Mouse (Mus musculus) adrenal gland, adult 8-10 months (tissue): ENCODE measurements at regions not wholly inside any gene's neighbourhood (a gene's known extent, or its start where the extent isn't known, plus 50 kb on each side); places are given as distances from the start of the nearest gene placed in this dataset.

Experiments used
- DNase-seq: peaks from one replicate; pipeline ENCODE4 v3.0.0; 2022

- no peak for DNase-seq
Measured at GRCm38 (mm10) chr13:63627184-63627893, 53.9 kb upstream of the Ptch1 start.

- no peak for DNase-seq
Measured at GRCm38 (mm10) chr13:63627894-63628287, 54.5 kb upstream of the Ptch1 start.

DNA sequence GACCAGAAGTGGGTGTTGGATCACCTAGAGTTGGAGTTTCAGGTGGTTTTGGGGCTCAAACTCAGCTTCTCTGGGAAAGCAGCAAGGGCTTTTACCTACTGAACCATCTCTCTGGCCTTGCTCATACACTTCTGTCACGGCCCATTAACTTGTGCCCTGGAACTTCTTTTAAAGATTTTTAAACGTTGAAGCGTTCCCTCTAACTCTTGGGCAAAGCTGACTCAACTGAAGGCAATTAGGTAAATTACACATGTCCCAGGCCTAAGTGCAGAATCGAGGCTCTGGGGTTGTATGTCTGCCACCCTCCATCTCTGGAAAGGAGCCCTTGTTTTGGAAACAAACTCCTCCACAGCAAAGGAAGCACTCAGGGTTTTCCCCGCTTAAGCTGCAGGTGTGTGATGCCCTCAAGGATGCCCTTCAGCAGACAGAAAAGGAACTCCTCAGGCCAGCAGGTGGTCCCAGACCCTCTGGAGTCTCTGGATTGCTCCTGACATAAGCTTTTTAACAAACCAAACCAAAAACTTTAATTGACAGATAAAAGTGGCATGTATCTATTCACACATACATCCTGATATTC lies 58.5 kb upstream of the Ptch1 start:
- DNase-seq = no peak

GRCm38 (mm10) chr13:63634294-63634693 lies 60.9 kb upstream of the Ptch1 start:
- DNase-seq = no peak

- no peak for DNase-seq
Measured at GRCm38 (mm10) chr13:63641649-63642226, 68.3 kb upstream of the Ptch1 start.

- DNase-seq = peak; percentile 85
Measured at GRCm38 (mm10) chr13:63642617-63643016, 69.2 kb upstream of the Ptch1 start.

DNA sequence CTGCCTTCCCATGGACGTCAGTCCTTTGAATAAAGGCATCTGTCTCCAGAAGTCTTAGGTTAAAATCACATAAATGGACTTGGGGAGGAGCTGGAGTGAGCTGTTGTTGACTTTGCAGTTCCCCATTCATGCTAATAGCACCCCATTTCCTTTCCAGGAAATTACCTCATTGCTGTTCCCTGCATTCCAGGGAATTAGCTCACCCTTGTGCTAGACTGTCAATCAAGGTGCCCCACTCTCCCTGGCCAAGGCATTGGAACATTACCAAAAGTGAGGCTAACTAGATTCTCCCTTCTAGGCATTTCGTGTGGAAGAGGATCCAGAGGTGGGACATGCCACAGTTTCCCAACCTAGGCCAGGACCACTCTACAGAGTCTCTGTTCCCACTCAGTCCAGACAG lies 70.0 kb upstream of the Ptch1 start:
- DNase-seq = no peak

DNA sequence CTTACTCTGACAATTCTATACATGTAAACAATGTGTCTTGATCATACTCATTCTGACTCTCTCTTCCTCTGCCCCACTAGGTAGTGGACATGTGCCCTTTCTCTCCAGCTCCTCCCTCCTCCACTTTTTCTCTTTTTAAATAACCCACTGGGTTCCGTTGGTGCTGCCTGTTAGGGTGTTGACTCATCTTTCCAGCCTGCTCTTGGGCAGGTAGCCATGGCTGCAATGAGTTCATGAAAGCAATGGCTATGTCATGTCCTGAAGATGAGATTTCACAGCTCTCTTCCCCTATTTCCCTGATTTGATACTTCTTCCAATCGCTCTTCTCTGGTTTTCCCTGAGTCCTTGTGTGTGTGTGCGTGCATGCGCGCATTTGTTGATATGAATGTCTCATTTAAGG lies 70.9 kb upstream of the Ptch1 start:
- DNase-seq = no peak

DNA sequence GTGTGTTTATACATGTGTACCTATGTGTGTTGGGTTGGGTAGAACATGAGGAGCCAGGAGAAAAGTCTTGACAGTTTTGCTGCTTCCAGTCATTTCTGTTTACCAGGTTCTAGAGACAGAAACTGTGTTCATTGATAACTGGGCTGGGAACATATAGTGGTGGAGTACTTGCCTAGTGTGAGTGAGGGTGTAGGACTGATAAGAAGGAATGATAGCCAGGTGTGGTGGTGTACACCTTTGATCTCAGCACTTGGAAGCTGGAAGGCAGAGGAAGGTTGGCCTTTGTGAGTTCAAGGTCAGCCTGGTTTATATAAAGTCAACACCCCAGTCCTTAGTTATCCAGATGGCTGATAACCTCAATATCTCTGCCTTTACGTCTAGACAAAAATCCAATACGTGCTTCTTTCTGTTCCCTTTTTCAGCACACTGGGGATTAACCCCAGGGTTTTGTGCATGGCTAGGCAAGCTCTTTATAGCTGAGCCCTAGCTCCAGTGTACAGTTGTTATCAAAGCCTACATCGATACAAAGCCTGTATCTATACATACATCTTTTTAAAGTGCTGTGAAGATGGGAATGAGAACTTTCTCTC lies 75.8 kb upstream of the Ptch1 start:
- no peak for DNase-seq

DNA sequence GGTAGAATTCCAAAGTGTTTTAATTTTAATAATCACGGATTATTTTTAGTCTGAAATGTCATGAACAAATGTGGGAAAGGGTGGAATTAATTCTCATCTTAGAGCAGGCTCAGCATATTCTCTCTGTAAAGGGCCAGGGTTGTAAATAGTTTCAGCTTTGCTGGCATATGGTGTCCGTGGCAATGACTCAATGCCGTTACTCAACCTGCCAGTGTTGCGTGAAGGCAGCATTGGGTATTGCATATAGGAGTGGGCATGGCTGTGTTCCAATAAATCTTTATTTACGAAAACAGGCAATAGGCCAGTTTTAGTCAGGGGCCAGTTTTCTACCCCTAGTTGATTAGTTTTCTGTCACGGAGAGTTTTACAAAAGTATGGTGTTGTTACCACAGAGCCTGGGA lies 81.1 kb upstream of the Ptch1 start:
- DNase-seq = no peak

DNA sequence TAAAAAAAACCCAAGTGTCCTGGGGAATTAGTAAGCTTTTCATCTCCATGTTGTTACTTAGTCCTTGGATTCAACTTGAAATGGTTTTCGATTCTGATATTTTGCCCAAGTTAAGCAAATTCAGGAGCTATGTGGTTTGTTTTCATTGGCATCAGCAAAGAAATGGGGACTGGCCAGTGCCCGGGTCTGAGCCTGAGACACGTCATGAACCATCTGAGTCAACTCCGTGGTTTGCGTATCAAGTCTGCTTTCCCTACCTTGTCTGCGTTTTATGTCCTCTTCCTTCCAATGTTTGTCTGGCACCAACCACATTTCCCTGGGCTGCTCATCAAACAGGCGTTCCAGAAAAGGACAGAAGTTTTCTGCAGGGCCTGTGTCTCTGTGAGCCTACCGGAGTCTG lies 83.7 kb upstream of the Ptch1 start:
- DNase-seq = no peak

DNA sequence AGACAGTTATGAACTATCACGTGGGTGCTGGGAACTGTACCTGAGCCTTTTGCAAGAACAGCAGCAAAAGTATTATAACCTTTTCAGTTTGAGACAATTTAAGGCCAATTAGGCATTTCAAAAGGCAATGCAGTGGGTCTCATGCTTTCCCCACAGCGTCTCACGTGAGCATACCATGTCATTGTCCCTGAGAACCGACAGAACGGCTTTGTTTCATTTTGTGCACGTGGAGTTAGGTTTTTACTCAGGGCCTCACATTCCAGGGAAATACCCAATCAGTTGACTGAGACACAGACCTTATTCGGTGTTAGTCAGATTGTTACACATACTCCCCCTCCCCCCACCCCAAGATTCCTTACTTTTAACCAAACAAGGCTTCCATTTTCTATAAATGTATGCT lies 86.0 kb upstream of the Ptch1 start:
- DNase-seq = no peak

DNA sequence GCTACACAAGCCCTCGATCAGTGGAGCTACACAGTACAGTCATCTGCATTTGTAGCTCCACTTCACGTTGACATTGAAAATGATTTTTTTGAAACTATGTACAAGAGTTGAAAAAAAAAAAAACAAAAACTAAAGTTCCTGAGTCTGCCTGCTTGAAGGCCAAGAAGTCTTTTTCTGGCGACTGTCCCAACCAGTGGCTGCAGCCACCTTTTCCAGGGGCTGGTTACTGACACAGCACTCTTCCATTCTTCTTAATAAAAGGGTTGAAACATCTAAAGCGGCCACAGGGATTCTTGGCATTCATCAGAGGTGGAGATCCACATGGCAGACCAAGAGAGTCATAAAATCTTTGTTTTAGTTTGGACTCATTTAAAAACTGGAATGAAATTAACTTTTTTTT lies 87.0 kb upstream of the Ptch1 start:
- no peak for DNase-seq

GRCm38 (mm10) chr13:63668576-63668975 lies 95.2 kb upstream of the Ptch1 start:
- DNase-seq = no peak

GRCm38 (mm10) chr13:63669031-63669430 lies 95.6 kb upstream of the Ptch1 start:
- no peak for DNase-seq

GRCm38 (mm10) chr13:63672425-63672824 lies 99.0 kb upstream of the Ptch1 start:
- DNase-seq = peak; percentile 51

- no peak for DNase-seq
Measured at GRCm38 (mm10) chr13:63677696-63678095, 104.3 kb upstream of the Ptch1 start.

DNA sequence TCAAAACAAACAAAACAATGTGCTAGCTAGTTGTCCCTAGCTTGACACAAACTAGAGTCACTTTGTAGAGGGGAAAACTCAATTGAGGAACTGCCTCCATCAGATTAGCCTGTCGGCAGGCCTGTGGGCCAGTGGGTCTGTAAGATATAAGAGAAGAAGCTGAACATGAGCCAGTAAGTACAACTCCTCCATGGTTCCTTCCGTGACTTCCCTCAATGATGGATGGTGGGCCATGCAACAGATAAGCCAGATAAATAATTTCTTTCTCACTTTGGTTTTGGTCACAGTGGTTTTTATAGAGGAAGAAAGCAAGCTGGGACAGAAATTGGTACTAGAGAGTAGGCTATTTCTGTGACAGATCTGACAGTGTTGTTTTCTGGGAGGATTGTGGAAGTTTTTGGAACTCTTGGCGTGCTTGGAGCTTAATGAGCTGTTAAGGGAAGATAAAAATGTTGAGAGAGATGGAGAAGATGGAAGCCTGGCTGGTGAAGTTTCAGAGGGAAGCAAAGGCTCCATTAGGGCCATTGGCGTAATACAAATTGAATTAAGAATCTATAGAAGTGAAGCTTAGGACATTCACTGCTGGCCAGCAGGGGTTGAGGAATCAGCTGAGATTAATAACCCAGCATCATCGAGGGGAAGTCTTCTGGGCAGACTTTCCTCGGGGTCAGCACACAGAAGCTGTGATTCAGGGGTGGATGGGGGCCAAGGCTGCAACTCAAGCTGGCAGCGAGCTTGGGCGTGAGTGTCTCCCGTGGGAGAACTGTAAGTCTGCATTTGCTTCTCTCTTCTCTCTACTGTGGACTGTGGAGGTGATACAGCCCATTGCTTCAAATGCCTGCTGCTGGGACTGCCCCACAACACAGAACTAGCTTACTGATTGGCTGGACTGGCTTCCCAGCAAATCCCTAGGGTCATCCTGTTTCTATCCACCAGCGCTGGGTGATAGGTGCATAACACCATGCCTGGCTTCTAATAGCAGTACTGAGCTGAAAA lies 105.2 kb upstream of the Ptch1 start:
- DNase-seq = no peak

GRCm38 (mm10) chr13:63682341-63682740 lies 108.9 kb upstream of the Ptch1 start:
- no peak for DNase-seq

DNA sequence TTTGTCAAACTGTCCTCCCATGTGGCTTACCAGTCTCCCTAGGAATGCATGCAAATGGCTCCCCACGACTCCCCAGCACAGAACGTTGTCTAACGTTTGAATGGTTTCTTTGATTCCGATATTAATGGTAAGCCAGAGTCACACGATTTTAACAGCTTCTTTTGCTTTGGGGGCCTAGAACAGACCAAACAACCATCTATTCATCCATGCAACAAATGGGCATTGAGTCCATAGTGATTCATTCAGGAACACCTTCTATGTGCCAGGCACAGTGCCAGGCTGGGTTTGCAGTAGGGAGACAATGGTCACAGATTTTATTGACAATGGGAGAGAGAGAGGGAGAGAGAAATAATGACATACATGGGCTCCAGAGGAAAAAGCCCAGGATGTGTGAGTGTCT lies 118.6 kb upstream of the Ptch1 start:
- DNase-seq = no peak

DNA sequence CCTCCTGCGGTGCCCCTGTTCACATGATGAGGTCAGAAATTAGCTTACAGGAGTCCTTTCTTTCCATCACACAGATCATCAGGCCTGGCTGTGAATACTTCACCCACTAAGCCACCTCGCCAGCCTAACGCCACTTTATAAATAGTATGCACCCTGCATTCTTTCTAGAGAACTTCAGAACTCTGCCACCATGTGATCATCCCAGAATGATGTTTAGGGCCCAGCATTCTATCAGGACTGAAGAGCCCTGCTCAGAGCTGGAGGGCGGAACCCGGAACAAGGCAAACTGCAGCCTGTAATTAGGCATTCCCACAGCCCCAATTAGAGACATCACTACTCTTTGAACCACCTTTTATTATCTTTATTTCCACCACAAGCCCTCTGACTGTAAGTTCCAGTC lies 120.2 kb upstream of the Ptch1 start:
- no peak for DNase-seq

DNA sequence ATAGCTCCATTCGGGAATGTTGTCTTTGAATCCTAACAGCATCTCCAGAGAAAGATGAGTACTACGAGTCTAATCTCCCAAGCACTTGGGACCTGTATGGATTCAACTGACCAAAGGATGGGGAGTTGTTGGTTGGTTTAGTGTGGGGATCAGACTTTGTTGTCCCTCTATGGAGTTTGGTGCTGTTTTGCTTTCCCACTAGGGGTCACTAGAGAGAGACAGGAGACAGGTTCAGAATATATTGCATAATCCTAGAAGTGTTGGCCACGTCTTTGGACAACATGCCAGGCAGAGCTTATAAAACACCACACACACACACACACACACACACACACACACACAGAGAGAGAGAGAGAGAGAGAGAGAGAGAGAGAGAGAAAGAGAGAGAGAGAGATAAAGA lies 118.6 kb upstream of the Ercc6l2 start:
- DNase-seq = peak; percentile 14

- DNase-seq = no peak
Measured at GRCm38 (mm10) chr13:63699624-63700023, 115.4 kb upstream of the Ercc6l2 start.
